Mouse (Mus musculus): Measurements from ENCODE around the gene Smad6. TPM values are rescaled to one million over a fixed set of nuclear protein-coding genes. Genes with fewer than 3 reads are reported as not detected.

Gene Smad6
- polyA plus RNA-seq, 1 experiment from 2014 or later = 13.2 TPM

GRCm38 (mm10) chr9:64020606-64021318 lies 1.1 kb downstream of the Smad6 start:
- peak overlapping the region; percentile 98 for H3K9ac ChIP-seq
- peaks cover 45% of the 10 kb centered on the region for H3K4me1 ChIP-seq
- no peaks in the 10 kb centered on the region for H3K9me3 ChIP-seq
- peaks cover 6% of the 10 kb centered on the region; the same call in 1 of the 2 replicates for H3K36me3 ChIP-seq
- H3K27me3 ChIP-seq = no peaks in the 10 kb centered on the region
- H3K4me2 ChIP-seq = peak overlapping the region; percentile 94
- WGBS = under 1% methylated on average over 89 of the region's 89 CpGs
- H3K27ac ChIP-seq = peak overlapping the region; percentile 99
- peak overlapping the region; percentile 88 for H3K4me3 ChIP-seq
- ATAC-seq (ENCODE audit: borderline replicate concordance, extremely low read depth, low FRiP score, low TSS enrichment) = no peak

- Histone ChIP-seq H3K4me3 (peak overlapping the region; percentile 88), H3K9me3 (no peaks in the 10 kb centered on the region), H3K27ac (peak overlapping the region; percentile 99), H3K36me3 (peaks cover 6% of the 10 kb centered on the region; the same call in 1 of the 2 replicates), H3K4me1 (peaks cover 48% of the 10 kb centered on the region), H3K9ac (peak overlapping the region; percentile 98), H3K27me3 (no peaks in the 10 kb centered on the region), H3K4me2 (peak overlapping the region; percentile 94)
- no peak for ATAC-seq (ENCODE audit: borderline replicate concordance, extremely low read depth, low FRiP score, low TSS enrichment)
- whole genome bisulfite sequencing = under 1% methylated on average over 50 of the region's 50 CpGs
Observed at GRCm38 (mm10) chr9:64020171-64020605, 1.7 kb downstream of the Smad6 start.

- peak overlapping the region; percentile 94 for H3K4me2 ChIP-seq
- 3% methylated on average over 10 of the region's 10 CpGs for WGBS
- peak overlapping the region; percentile 99 for H3K27ac ChIP-seq
- H3K4me1 ChIP-seq = peaks cover 46% of the 10 kb centered on the region
- no peaks in the 10 kb centered on the region for H3K27me3 ChIP-seq
- H3K9ac ChIP-seq = peak overlapping the region; percentile 98
- peak overlapping the region; percentile 88 for H3K4me3 ChIP-seq
- H3K36me3 ChIP-seq = peaks cover 11% of the 10 kb centered on the region; the same call in 1 of the 2 replicates
- no peaks in the 10 kb centered on the region for H3K9me3 ChIP-seq
- ATAC-seq (ENCODE audit: borderline replicate concordance, extremely low read depth, low FRiP score, low TSS enrichment) = no peak
Observed at GRCm38 (mm10) chr9:64019036-64019886, 2.6 kb downstream of the Smad6 start.

GRCm38 (mm10) chr9:64017861-64018793 lies 3.7 kb downstream of the Smad6 start:
- Histone ChIP-seq H3K36me3 (peaks cover 15% of the 10 kb centered on the region), H3K27ac (peak overlapping the region; percentile 99), H3K27me3 (no peaks in the 10 kb centered on the region), H3K9ac (peak overlapping the region; percentile 98), H3K4me2 (peak overlapping the region; percentile 94), H3K4me3 (peak overlapping the region; percentile 88), H3K9me3 (no peaks in the 10 kb centered on the region), H3K4me1 (peaks cover 41% of the 10 kb centered on the region)
- 1% methylated on average over 23 of the region's 23 CpGs for WGBS
- peak; percentile 36 for ATAC-seq (ENCODE audit: borderline replicate concordance, extremely low read depth, low FRiP score, low TSS enrichment)

GRCm38 (mm10) chr9:64016648-64017400 lies 5.0 kb downstream of the Smad6 start:
- Histone ChIP-seq H3K9me3 (peaks cover 2% of the 10 kb centered on the region; the same call in 1 of the 2 replicates), H3K4me3 (peak overlapping the region; percentile 88), H3K9ac (peak overlapping the region; percentile 98), H3K27me3 (no peaks in the 10 kb centered on the region), H3K27ac (peak overlapping the region; percentile 99), H3K4me2 (peak overlapping the region; percentile 94), H3K4me1 (peaks cover 40% of the 10 kb centered on the region), H3K36me3 (peaks cover 28% of the 10 kb centered on the region)
- 3% methylated on average over 25 of the region's 25 CpGs for WGBS
- ATAC-seq (ENCODE audit: borderline replicate concordance, extremely low read depth, low FRiP score, low TSS enrichment) = no peak

GRCm38 (mm10) chr9:64016092-64016491 lies 5.8 kb downstream of the Smad6 start:
- Histone ChIP-seq H3K27me3 (no peaks in the 10 kb centered on the region), H3K9ac (no peak overlapping the region), H3K4me2 (peak overlapping the region; percentile 94), H3K4me1 (peaks cover 40% of the 10 kb centered on the region), H3K9me3 (peaks cover 6% of the 10 kb centered on the region; the same call in 1 of the 2 replicates), H3K27ac (no peak overlapping the region), H3K4me3 (0 out of 2 replicates have a peak overlapping the region, but pooled peaks have one; percentile 88), H3K36me3 (peaks cover 35% of the 10 kb centered on the region)
- WGBS = 54% methylated on average over 7 of the region's 7 CpGs
- no peak for ATAC-seq (ENCODE audit: borderline replicate concordance, extremely low read depth, low FRiP score, low TSS enrichment)

- Histone ChIP-seq H3K9me3 (peaks cover 6% of the 10 kb centered on the region; the same call in 1 of the 2 replicates), H3K4me1 (peaks cover 40% of the 10 kb centered on the region), H3K9ac (no peak overlapping the region), H3K27me3 (no peaks in the 10 kb centered on the region), H3K27ac (no peak overlapping the region), H3K36me3 (peaks cover 44% of the 10 kb centered on the region), H3K4me3 (no peak overlapping the region), H3K4me2 (no peak overlapping the region)
- WGBS = 69% methylated on average over 6 of the region's 6 CpGs
- ATAC-seq (ENCODE audit: borderline replicate concordance, extremely low read depth, low FRiP score, low TSS enrichment) = no peak
Observed at GRCm38 (mm10) chr9:64014801-64015200, 7.1 kb downstream of the Smad6 start.

- H3K4me1 ChIP-seq = peaks cover 14% of the 10 kb centered on the region
- H3K9ac ChIP-seq = no peak overlapping the region
- peaks cover 75% of the 10 kb centered on the region for H3K36me3 ChIP-seq
- ATAC-seq (ENCODE audit: borderline replicate concordance, extremely low read depth, low FRiP score, low TSS enrichment) = no peak
- 90% methylated on average over 1 of the region's 1 CpGs for WGBS
- H3K4me3 ChIP-seq = no peak overlapping the region
- H3K27ac ChIP-seq = no peak overlapping the region
- peaks cover 6% of the 10 kb centered on the region; the same call in 1 of the 2 replicates for H3K9me3 ChIP-seq
- H3K27me3 ChIP-seq = no peaks in the 10 kb centered on the region
- H3K4me2 ChIP-seq = no peak overlapping the region
Observed at GRCm38 (mm10) chr9:64011356-64011755, 10.5 kb downstream of the Smad6 start.

- Histone ChIP-seq H3K36me3 (peaks cover 75% of the 10 kb centered on the region), H3K27ac (no peak overlapping the region), H3K9me3 (no peaks in the 10 kb centered on the region), H3K27me3 (no peaks in the 10 kb centered on the region), H3K9ac (no peak overlapping the region), H3K4me3 (no peak overlapping the region), H3K4me1 (peaks cover 16% of the 10 kb centered on the region), H3K4me2 (no peak overlapping the region)
- no peak for ATAC-seq (ENCODE audit: borderline replicate concordance, extremely low read depth, low FRiP score, low TSS enrichment)
- 78% methylated on average over 7 of the region's 7 CpGs for WGBS
Observed at GRCm38 (mm10) chr9:64002981-64003380, 18.9 kb downstream of the Smad6 start.

GRCm38 (mm10) chr9:64001081-64001480 lies 20.8 kb downstream of the Smad6 start:
- Histone ChIP-seq H3K36me3 (peaks cover 64% of the 10 kb centered on the region), H3K9ac (no peak overlapping the region), H3K4me3 (no peak overlapping the region), H3K9me3 (no peaks in the 10 kb centered on the region), H3K27me3 (no peaks in the 10 kb centered on the region), H3K4me1 (peaks cover 23% of the 10 kb centered on the region), H3K27ac (no peak overlapping the region), H3K4me2 (no peak overlapping the region)
- no peak for ATAC-seq (ENCODE audit: borderline replicate concordance, extremely low read depth, low FRiP score, low TSS enrichment)
- WGBS = 74% methylated on average over 7 of the region's 7 CpGs
